Mouse (Mus musculus): ENCODE data around the gene Eef1akmt2. TPM values are rescaled to one million over a fixed set of nuclear protein-coding genes. Genes with fewer than 3 reads are reported as not detected.

Gene Eef1akmt2
- total RNA-seq, 1 experiment from 2014 or later, result 53.4 TPM

DNA sequence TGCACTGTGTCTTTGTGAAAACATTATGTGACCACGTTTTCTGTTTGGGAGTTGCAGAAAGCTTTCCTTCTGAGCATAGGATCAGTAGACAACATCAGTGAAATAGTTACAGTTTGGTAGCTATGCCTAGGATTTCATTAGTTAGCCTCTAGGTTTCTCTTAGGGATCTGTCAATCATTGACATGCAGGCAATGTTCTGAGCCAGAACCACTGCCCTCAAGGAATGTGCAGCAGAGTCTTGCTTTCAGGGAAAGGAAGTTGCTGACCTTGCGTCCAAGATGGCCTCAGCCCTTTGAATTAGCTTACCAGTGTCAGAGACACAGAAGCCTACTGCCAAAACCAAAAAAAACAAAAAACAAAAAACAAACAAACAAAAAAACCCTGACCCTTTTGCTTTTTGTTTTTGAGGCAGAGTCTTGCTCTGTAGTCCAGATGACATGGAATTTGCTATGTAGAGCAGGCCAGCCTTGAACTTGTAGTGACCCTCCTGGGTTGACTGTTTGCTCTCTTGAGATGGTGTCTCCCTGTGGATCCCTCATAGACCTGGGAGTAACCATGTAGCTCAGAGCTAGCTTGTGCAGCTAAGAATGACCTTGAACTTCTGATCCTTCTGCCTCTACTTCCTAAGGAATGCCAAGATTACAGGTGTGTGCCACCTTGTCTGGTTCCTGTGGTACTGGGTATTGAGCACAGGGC, 23.1 kb upstream of the Eef1akmt2 start:
- no peak for ATAC-seq (replicated peaks; ENCODE audit: insufficient number of reproducible peaks, low FRiP score, low TSS enrichment, poor library complexity, severe bottlenecking)

DNA sequence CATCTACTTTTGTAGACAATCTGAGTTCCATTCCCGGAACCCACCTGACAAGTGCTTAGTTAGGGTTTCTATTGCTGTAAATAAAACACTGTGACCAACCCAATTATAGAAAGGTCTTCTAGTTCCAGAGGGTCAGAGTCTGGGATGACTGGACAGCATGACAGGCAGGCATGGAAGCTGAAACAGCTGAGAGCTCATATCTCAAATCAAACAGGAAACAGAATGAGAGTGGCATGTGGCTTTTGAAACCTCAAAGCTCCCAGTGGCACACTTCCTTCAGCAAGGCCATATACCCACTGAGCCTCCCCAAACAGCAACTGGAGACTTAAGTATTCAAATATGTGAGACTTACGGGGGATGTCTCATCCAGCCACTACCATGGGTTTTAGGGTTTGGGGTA, 20.6 kb upstream of the Eef1akmt2 start:
- no peak for ATAC-seq (replicated peaks; ENCODE audit: insufficient number of reproducible peaks, low FRiP score, low TSS enrichment, poor library complexity, severe bottlenecking)

DNA sequence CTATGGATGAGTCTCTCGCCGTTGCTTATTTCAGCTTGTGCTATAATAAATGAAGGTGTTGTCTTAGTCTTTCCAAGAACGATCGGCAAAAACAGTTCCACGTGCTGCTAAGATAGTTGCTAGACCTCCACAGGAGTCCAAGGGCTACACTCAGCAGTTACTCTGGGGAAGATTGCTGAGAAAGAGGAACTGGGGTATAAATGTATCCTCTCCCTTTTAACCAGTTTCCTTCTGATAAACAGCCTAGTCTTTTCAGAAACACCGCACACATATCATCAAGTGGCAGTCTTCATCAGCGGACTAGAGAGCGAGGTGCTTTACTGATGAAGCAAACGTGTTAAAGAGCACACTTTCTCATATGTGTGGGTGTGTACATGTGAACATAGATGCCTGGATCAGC, 13.8 kb upstream of the Eef1akmt2 start:
- no peak for ATAC-seq (replicated peaks; ENCODE audit: insufficient number of reproducible peaks, low FRiP score, low TSS enrichment, poor library complexity, severe bottlenecking)

DNA sequence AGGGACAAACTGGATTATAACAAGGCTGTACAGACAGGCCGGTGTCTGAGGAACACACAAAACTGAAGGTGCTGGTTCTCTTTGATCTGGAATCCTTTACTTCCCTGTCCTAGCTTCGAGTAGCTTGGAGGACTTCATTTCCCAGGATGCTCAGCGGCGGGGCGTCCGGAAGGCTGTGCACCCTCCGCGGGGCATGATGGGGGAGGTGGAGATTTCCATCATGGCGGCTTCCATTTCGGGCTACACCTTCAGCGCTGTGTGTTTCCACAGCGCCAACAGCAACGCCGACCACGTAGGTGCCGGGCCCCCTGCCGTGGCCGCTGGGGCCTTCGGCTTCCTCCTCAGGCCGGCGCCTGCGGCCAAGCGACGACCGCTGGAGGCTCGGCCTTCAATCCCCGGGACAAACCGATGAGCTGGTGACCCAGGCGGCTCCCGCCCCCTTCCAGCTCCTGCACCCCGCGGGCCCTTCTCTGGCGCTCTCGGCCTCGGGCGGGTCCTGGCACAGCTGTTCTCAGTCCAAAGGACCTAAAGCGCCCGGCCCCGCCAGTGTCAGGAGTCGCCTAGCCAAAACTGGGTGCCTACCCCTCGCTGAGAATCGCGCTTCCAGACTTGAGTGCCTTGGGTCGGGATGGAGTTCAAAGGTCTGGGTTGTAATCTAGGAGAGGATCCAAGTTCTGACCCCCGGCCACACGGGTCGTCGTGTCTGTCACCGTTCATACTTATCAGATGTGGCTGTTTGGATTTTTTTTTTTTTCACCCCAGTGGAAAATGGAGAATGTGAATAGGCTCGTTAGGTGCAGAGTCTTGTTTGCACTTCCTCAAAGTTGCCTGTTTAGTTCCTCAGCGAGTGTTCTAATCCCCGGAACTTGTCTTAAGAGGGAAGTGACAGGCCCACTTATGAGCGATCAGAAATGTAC, 6.8 kb upstream of the Eef1akmt2 start, which contains the start of gene Abraxas2:
Gene Abraxas2 (plus strand): TSS at position 184 of the 917 bp plus-strand sequence.
- peak; percentile 98 for ATAC-seq (replicated peaks; ENCODE audit: insufficient number of reproducible peaks, low FRiP score, low TSS enrichment, poor library complexity, severe bottlenecking)

DNA sequence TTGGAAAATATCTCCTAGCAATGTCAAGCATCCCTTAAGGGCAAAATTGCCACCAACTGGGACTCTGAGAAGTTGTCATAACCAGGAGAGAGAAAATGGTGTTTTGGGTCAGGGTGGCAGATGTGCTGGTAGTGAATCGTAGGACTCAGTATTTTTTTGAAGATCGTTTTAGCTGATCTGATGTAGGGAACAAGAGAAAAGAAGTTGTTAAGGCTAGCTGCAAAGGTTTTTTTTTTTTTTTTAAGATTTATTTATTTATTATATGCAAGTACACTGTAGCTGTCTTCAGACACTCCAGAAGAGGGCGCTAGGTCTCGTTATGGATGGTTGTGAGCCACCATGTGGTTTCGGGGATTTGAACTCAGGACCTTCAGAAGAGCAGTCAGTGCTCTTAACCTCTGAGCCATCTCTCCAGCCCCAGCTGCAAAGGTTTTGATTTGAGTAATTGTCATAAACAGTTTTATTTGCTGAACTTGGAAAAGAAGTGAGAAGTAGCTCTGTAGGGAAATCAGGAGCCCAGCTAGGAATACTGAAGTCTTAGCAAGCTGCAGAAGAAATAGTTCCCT, 5.7 kb upstream of the Eef1akmt2 start:
- ATAC-seq (replicated peaks; ENCODE audit: insufficient number of reproducible peaks, low FRiP score, low TSS enrichment, poor library complexity, severe bottlenecking), result no peak

DNA sequence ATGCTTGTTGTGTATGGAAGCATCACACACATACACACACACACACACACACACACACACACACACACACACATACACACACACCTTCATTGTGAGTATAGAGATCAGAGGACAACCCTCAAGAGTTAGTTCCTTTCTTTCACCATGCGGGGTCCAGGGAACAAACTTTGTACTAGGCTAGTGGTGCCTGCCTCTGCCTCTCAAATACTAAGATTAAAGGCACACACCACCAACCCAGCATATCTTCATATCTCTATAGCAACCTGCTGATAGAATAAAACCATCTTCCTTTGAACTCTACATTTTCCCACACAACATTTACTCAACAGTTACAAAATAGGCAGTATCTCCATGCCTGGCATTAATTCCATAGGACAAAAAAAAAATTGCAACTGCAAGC, 3.6 kb upstream of the Eef1akmt2 start:
- ATAC-seq (replicated peaks; ENCODE audit: insufficient number of reproducible peaks, low FRiP score, low TSS enrichment, poor library complexity, severe bottlenecking), result no peak

DNA sequence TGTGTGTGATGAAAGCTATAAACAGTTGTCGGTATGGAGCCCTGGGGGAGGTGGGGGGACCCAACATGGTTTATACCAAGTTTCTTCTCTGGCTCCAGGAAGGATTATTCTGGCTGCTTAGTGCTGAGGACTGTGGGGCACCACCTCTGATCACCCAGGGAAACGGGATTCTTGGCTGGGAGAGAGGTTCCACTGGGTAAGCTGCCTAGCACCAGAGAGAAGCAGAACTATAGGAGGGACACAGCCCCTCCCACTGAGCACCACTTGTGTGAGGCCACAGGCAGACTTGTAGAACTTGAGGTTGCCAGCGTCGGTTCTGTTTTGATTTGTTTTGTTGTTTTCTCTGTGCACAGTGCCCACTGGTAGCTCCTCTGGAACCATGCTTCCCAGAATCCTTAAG, 1.5 kb upstream of the Eef1akmt2 start:
- no peak for ATAC-seq (replicated peaks; ENCODE audit: insufficient number of reproducible peaks, low FRiP score, low TSS enrichment, poor library complexity, severe bottlenecking)

DNA sequence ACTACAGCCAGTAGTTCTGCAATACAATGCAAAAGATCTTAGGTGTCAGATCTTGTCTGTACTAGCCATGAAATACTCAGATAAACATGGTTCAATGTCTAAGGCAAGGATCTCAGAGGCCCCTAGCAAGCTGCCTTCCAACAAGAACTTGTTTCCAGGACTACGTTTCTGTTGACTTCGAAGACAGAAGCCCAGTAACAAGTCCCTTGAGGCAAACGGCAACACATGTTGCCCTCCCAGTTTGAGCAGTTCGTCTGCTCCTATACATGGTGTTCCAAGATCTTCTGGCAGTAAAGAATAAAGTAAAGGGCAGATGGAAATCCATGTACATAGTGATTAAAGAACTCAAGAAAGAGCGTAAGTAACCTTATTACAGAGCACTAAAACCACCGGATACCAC, 888 bp upstream of the Eef1akmt2 start:
- no peak for ATAC-seq (replicated peaks; ENCODE audit: insufficient number of reproducible peaks, low FRiP score, low TSS enrichment, poor library complexity, severe bottlenecking)

DNA sequence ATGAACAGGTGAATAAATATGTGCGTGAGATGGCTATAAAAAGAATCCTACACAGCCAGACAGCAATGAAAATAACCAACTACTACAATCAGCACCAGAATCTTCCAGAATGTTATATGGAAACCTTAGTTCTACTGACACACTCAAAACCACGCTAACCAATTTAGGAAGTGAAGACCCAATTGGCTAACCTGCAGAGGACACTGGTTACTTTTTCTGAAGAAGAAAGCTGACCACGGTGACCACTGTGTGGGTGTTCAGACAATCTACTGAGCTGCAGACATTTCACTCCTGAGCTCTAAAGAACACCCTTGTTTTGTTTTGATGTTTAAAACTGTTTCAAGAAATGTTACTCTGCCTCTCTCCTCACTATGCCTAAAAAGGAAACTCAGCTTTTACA, 9.3 kb downstream of the Eef1akmt2 start:
- no peak for ATAC-seq (replicated peaks; ENCODE audit: insufficient number of reproducible peaks, low FRiP score, low TSS enrichment, poor library complexity, severe bottlenecking)

DNA sequence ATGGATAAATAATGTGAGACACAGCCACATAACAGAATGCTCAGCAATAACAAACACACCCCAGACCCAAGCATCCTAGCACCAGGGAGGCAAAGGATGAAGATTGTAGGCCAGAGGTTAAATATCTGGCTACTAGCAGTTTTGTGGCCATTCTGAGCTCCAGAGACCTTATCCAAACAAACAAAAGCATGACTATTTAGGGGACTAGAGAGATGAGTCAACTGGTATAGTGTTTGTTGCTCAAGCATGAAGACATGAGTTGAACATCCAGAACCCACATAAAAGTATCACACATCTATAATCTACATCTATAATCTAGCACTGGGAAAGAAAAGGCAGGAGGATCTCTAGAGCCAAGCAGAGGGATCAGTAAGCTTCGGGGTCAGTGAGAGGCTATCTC, 10.0 kb downstream of the Eef1akmt2 start:
- ATAC-seq (replicated peaks; ENCODE audit: insufficient number of reproducible peaks, low FRiP score, low TSS enrichment, poor library complexity, severe bottlenecking), result no peak

DNA sequence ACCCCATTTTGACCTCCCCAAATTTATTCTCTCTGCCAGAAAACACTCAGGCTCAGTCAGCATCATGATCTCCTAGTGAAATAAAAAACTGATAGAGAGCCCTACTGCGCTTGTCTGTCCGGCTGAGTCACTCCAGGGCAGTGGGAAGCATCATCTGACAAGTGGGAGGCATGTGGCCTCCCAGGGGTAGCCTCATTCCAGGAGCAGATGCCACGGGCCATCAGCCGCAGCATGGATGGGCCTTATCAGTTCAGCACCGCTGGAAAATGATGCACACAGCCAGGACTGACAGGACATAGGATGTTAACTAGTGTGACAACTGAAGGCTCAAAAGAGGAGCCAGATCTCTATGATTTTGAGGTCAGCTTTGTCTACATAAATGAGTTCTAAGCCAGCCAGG, 11.2 kb downstream of the Eef1akmt2 start:
- no peak for ATAC-seq (replicated peaks; ENCODE audit: insufficient number of reproducible peaks, low FRiP score, low TSS enrichment, poor library complexity, severe bottlenecking)

DNA sequence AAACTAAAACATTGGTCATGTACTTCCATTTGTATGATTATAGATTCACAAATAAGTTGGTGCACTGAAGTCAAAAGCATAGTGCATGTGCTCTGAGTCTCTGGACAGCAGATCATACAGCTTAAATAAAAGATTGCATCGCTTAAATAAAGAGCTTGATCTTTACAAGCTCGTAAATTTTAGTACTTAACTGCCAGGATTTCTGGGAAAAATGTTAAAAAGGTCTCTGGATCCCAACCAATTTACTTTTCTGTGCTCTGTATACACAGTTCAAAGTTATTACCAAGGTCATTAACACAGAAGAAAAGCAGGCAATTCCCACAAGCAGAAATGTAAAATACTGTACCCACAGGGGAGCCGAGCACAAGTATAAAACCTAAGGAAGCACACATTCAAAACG, 21.5 kb downstream of the Eef1akmt2 start:
- no peak for ATAC-seq (replicated peaks; ENCODE audit: insufficient number of reproducible peaks, low FRiP score, low TSS enrichment, poor library complexity, severe bottlenecking)

DNA sequence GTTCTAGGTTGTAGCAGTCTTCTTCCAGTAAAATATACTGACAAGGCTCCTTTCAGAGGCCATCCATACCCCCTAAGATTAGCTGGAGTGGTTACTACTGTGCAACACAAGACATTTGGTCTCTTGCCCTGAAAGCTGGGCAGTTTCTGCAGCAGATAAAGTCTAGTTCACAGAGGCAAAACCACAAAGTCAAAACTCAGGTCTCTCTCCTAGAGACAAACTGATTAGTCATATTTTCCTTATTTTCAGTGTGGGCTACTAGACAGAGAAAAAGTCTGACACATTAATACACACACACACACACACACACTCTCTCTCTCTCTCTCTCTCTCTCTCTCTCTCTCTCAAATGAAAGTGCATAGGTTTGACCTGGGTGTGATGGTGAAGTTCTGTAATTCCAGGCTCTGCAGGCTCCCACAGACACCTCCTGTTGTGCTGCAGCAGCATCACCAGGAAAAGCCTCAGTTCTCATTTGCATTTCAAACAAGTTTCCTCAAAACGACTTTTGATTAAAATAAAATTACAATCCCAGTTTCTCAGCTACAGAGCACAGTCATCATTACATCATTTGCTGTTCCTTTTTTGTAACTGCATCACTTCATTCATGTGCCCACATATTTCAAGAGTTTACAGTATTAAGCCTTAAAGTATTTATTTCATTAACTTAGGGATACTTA, 28.0 kb downstream of the Eef1akmt2 start:
- no peak for ATAC-seq (replicated peaks; ENCODE audit: insufficient number of reproducible peaks, low FRiP score, low TSS enrichment, poor library complexity, severe bottlenecking)

DNA sequence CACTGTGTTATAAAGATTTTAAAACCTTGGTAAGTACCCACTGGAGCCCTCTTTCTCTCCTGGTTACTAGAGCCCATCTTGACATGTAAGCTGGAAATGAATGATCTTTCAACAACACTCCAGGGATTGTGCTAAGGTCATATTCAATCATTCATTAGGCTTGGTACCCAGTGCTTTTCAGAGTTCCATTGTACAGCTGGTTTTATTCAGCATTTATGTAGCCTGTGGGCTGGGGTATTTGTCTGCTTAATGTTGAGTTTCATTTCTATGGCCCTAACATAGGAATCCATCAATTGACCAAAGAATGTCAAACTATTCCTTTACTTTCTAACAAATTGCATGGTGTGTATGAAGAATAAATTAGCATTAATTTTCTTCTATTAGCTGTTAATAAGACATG, 28.6 kb downstream of the Eef1akmt2 start:
- ATAC-seq (replicated peaks; ENCODE audit: insufficient number of reproducible peaks, low FRiP score, low TSS enrichment, poor library complexity, severe bottlenecking), result no peak

DNA sequence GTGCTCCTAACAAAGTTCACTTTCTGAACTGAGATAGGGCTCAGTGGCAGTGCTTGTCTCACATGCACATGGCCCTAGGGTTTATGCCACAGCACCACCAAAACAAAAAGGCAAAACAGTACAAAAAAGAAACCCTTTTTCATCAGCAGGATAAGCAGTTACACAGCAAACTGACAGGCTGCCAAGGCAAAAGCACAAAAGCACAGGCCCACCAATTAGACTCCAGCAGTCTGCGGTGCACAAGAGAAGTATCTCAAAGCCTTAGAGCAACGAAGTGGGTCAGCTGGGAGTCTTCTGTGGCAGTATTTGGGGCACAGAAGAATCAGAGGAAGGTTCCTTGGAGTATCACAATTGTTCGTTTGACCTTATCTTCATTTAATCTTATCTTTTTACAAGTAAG, 31.8 kb downstream of the Eef1akmt2 start:
- ATAC-seq (replicated peaks; ENCODE audit: insufficient number of reproducible peaks, low FRiP score, low TSS enrichment, poor library complexity, severe bottlenecking), result no peak

DNA sequence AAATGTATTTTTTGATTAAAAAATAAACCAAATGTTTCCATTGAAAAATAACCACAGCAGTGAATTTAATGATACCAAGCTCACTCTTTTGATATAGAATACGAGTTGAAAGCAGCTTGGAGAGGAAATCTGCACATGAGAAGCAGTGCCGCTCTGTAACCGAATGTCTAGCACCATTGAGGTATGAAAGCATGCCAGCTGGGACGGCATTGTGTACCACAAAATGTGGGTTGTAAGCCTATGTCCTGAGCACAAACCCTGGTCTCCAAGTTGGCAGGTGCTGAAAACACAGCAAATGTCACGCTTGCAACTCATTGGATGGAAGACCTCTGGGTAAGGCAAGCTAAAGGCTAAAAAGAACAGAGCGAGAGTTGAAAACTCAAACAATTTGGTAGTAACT, 35.4 kb downstream of the Eef1akmt2 start:
- ATAC-seq (replicated peaks; ENCODE audit: insufficient number of reproducible peaks, low FRiP score, low TSS enrichment, poor library complexity, severe bottlenecking), result no peak

DNA sequence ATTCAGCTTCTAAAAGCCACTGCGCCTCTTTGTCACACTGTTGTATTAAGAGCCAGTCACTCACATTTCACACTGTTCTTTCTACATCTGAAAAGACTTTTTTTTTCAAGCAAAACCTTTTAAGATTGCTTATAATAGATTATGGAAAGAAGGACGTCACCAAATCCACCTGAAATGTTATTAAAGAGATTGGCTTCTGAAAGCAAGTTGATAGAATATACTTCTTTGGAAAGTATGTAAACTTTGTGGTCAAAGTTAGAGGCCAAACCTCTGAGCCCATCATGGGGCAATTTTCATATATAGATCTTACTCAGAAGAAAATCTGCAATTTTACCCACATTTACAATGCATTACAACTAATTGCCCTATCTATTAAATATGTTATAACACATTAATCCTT, 35.9 kb downstream of the Eef1akmt2 start:
- no peak for ATAC-seq (replicated peaks; ENCODE audit: insufficient number of reproducible peaks, low FRiP score, low TSS enrichment, poor library complexity, severe bottlenecking)

DNA sequence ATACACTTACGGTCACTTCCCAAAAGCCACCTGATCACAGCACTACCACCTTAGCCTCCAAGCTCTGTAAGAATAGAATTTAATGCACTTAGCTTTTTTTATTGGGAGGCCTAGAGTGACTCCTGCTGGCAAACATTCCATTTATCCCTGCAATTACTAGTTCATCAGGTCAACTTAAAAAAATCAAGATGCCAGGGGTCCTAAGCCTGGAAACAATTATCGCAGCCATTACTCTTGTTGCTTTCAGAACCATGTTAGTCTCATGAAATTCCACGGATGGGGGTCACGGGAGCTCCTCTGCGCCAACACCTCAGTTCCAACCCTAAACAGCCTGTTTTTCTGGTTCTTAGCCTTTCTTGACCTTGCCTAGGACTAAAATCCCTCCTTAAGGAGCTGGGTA, 37.4 kb downstream of the Eef1akmt2 start:
- ATAC-seq (replicated peaks; ENCODE audit: insufficient number of reproducible peaks, low FRiP score, low TSS enrichment, poor library complexity, severe bottlenecking), result no peak

DNA sequence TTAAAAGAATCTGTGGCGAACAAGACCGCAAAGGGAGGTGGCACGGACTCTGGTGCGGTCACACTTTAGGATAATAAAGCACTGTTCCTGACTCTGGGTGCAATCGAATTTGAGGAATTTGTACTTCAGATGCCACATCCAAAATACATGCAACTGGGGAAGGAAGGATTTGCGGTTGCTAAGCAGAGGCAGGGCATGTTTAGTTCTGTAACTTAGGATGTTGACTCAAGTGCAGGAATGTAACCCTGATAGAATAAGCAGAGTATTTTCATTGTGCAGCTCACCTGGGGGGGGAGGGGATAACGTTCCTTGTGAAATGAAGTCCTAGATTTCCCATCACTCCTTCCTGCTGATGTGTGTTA, 38.4 kb downstream of the Eef1akmt2 start:
- 0 out of 2 replicates have a peak, but pooled peaks have one; percentile 10 for ATAC-seq (replicated peaks; ENCODE audit: insufficient number of reproducible peaks, low FRiP score, low TSS enrichment, poor library complexity, severe bottlenecking)
